Mouse (Mus musculus) hindbrain, embryonic 11.5 days (tissue): ENCODE data around the gene Dtnbp1. TPM values are rescaled to one million over a fixed set of nuclear protein-coding genes. Genes with fewer than 3 reads are reported as not detected.

Experiments
- ATAC-seq: fragments of 200-750 bp; cut with Nextera tagmentation; 2 replicates; pipeline ENCODE4 v1.8.0; 2017; ENCODE audit warnings: mild to moderate bottlenecking, moderate TSS enrichment, moderate library complexity; ENCODE audit not compliant: low FRiP score
- DNase-seq: peaks from one replicate; pipeline ENCODE4 v3.0.0-alpha.2; 2015; ENCODE audit warnings: low spot score
- H3K27ac ChIP-seq: fragments of 300-500 bp; sonication (generic); 2 replicates; pipeline ENCODE4 v1.5.1; 2014; ENCODE audit warnings: mild to moderate bottlenecking, low read depth, low read length
- H3K27me3 ChIP-seq: fragments of 300-500 bp; sonication (generic); 2 replicates; pipeline ENCODE4 v1.6.1; 2014; ENCODE audit warnings: mild to moderate bottlenecking, low read length, moderate library complexity, mixed read lengths; ENCODE audit not compliant: control insufficient read depth, insufficient read depth
- H3K36me3 ChIP-seq: fragments of 300-500 bp; sonication (generic); 2 replicates; pipeline ENCODE4 v1.6.1; 2014; ENCODE audit warnings: mild to moderate bottlenecking, low read length, moderate library complexity, mixed read lengths; ENCODE audit not compliant: control insufficient read depth, insufficient read depth
- H3K4me1 ChIP-seq: fragments of 300-500 bp; sonication (generic); replicated peaks from 2 replicates; pipeline ENCODE4 v1.6.1; 2014; ENCODE audit warnings: low read length, mixed read lengths; ENCODE audit not compliant: control insufficient read depth, insufficient read depth
- H3K4me2 ChIP-seq: fragments of 300-500 bp; sonication (generic); replicated peaks from 2 replicates; pipeline ENCODE4 v1.6.1; 2014; ENCODE audit warnings: mild to moderate bottlenecking, low read depth, low read length
- H3K4me3 ChIP-seq: fragments of 300-500 bp; sonication (generic); 2 replicates; pipeline ENCODE4 v1.5.1; 2014; ENCODE audit warnings: low read depth, low read length
- H3K9ac ChIP-seq: fragments of 300-500 bp; sonication (generic); 2 replicates; pipeline ENCODE4 v1.6.1; 2014; ENCODE audit warnings: low read depth, low read length
- H3K9me3 ChIP-seq: fragments of 300-500 bp; sonication (generic); 2 replicates; pipeline ENCODE4 v1.6.1; 2016; ENCODE audit warnings: low read length; ENCODE audit not compliant: control insufficient read depth
- WGBS: fragments of 180-500 bp; shearing (Covaris S2); extraction: QIAGEN DNeasy Blood & Tissue Kit; methylation state at CpG from one replicate; pipeline ENCODE4 v1.1.7; 2014; 5-methylcytosine and 5-hydroxymethylcytosine counted together
- polyA plus RNA-seq: library from polyadenylated mRNA; unstranded; fragments of >200 nt; fragmentation: Nextera tagmentation; extraction: Ambion mirVana; gene quantifications from 2 replicates; pipeline ENCODE4 v1.2.1, GENCODE M21; 2014

Gene Dtnbp1
- polyA plus RNA-seq, 1 experiment from 2014 or later, result 69.2 TPM

- Histone ChIP-seq H3K4me1 (no peaks in the 10 kb centered on the region), H3K9ac (no peak overlapping the region), H3K4me2 (no peak overlapping the region), H3K4me3 (no peak overlapping the region), H3K27me3 (no peaks in the 10 kb centered on the region), H3K36me3 (no peaks in the 10 kb centered on the region), H3K9me3 (no peaks in the 10 kb centered on the region), H3K27ac (no peak overlapping the region)
- WGBS, result 95% methylated on average over 10 of the region's 10 CpGs
- ATAC-seq (no peak), DNase-seq (no peak)
Measured at GRCm38 (mm10) chr13:44992550-44993205, 9.3 kb downstream of the Dtnbp1 start.

GRCm38 (mm10) chr13:44991936-44992335 lies 10.0 kb downstream of the Dtnbp1 start:
- Histone ChIP-seq H3K27ac (no peak overlapping the region), H3K4me3 (no peak overlapping the region), H3K36me3 (no peaks in the 10 kb centered on the region), H3K27me3 (no peaks in the 10 kb centered on the region), H3K4me1 (no peaks in the 10 kb centered on the region), H3K9me3 (no peaks in the 10 kb centered on the region), H3K4me2 (no peak overlapping the region), H3K9ac (no peak overlapping the region)
- ATAC-seq, result no peak
- 87% methylated on average over 4 of the region's 4 CpGs for WGBS
- no peak for DNase-seq

GRCm38 (mm10) chr13:44990073-44990682 lies 11.8 kb downstream of the Dtnbp1 start:
- Histone ChIP-seq H3K4me2 (no peak overlapping the region), H3K27ac (no peak overlapping the region), H3K9ac (no peak overlapping the region), H3K36me3 (no peaks in the 10 kb centered on the region), H3K27me3 (no peaks in the 10 kb centered on the region), H3K9me3 (no peaks in the 10 kb centered on the region), H3K4me1 (no peaks in the 10 kb centered on the region), H3K4me3 (no peak overlapping the region)
- DNase-seq (no peak), ATAC-seq (no peak)
- WGBS, result 91% methylated on average over 7 of the region's 7 CpGs

GRCm38 (mm10) chr13:44986352-44986751 lies 15.6 kb downstream of the Dtnbp1 start:
- 80% methylated on average over 2 of the region's 2 CpGs for WGBS
- Histone ChIP-seq H3K36me3 (no peaks in the 10 kb centered on the region), H3K4me3 (no peak overlapping the region), H3K9me3 (no peaks in the 10 kb centered on the region), H3K4me2 (no peak overlapping the region), H3K27me3 (no peaks in the 10 kb centered on the region), H3K27ac (no peak overlapping the region), H3K4me1 (no peaks in the 10 kb centered on the region), H3K9ac (no peak overlapping the region)
- DNase-seq, result no peak
- no peak for ATAC-seq

- no peak overlapping the region for H3K27ac ChIP-seq
- H3K36me3 ChIP-seq, result no peaks in the 10 kb centered on the region
- no peak overlapping the region for H3K4me2 ChIP-seq
- no peak for ATAC-seq
- H3K9me3 ChIP-seq, result no peaks in the 10 kb centered on the region
- 74% methylated on average over 2 of the region's 2 CpGs for WGBS
- H3K9ac ChIP-seq, result no peak overlapping the region
- no peak overlapping the region for H3K4me3 ChIP-seq
- no peak for DNase-seq
- no peaks in the 10 kb centered on the region for H3K27me3 ChIP-seq
- no peaks in the 10 kb centered on the region for H3K4me1 ChIP-seq
Measured at GRCm38 (mm10) chr13:44985321-44985720, 16.6 kb downstream of the Dtnbp1 start.

GRCm38 (mm10) chr13:44983635-44984401 lies 18.1 kb downstream of the Dtnbp1 start:
- H3K27me3 ChIP-seq, result no peaks in the 10 kb centered on the region
- no peaks in the 10 kb centered on the region for H3K9me3 ChIP-seq
- ATAC-seq (no peak), DNase-seq (no peak)
- no peaks in the 10 kb centered on the region for H3K36me3 ChIP-seq
- no peak overlapping the region for H3K4me2 ChIP-seq
- H3K9ac ChIP-seq, result no peak overlapping the region
- H3K4me1 ChIP-seq, result no peaks in the 10 kb centered on the region
- H3K27ac ChIP-seq, result no peak overlapping the region
- no peak overlapping the region for H3K4me3 ChIP-seq
- 92% methylated on average over 5 of the region's 5 CpGs for WGBS

- H3K36me3 ChIP-seq, result no peaks in the 10 kb centered on the region
- no peak overlapping the region for H3K27ac ChIP-seq
- WGBS, result 84% methylated on average over 7 of the region's 7 CpGs
- no peak for DNase-seq
- ATAC-seq, result no peak
- no peak overlapping the region for H3K4me2 ChIP-seq
- H3K4me3 ChIP-seq, result no peak overlapping the region
- no peak overlapping the region for H3K9ac ChIP-seq
- no peaks in the 10 kb centered on the region for H3K4me1 ChIP-seq
- H3K9me3 ChIP-seq, result no peaks in the 10 kb centered on the region
- H3K27me3 ChIP-seq, result no peaks in the 10 kb centered on the region
Measured at GRCm38 (mm10) chr13:44982799-44983198, 19.1 kb downstream of the Dtnbp1 start.

- ATAC-seq (no peak), DNase-seq (no peak)
- Histone ChIP-seq H3K4me3 (no peak overlapping the region), H3K9ac (no peak overlapping the region), H3K27ac (no peak overlapping the region), H3K4me1 (no peaks in the 10 kb centered on the region), H3K36me3 (no peaks in the 10 kb centered on the region), H3K27me3 (no peaks in the 10 kb centered on the region), H3K4me2 (no peak overlapping the region), H3K9me3 (no peaks in the 10 kb centered on the region)
- 91% methylated on average over 7 of the region's 7 CpGs for WGBS
Measured at GRCm38 (mm10) chr13:44979433-44979832, 22.5 kb downstream of the Dtnbp1 start.
